Mouse (Mus musculus) CH12.LX (cell line): ENCODE data around the gene Grtp1. TPM values are rescaled to one million over a fixed set of nuclear protein-coding genes. Genes with fewer than 3 reads are reported as not detected.

Experiments
- DNase-seq: peaks from one replicate; pipeline ENCODE4 v3.0.0-alpha.2; 2013; ENCODE audit errors: extremely low read depth
- H3K27ac ChIP-seq: 2 replicates; pipeline ENCODE4 v1.5.1; 2012; ENCODE audit warnings: low read depth, mild to moderate bottlenecking, control low read depth, moderate library complexity; ENCODE audit not compliant: insufficient read depth
- H3K27me3 ChIP-seq: replicated peaks from 2 replicates; pipeline ENCODE3; 2012; ENCODE audit warnings: inconsistent platforms
- H3K36me3 ChIP-seq, 2 experiments: replicated peaks in 1 of 2; 2 replicates each; pipeline versions ENCODE3 to v1.6.1; 2012; ENCODE audit warnings: inconsistent platforms in 1 of 2, low read length in 1 of 2, mild to moderate bottlenecking in 1 of 2, mixed read lengths in 1 of 2, moderate library complexity in 1 of 2; ENCODE audit not compliant: control insufficient read depth in 1 of 2, insufficient read depth in 1 of 2
- H3K4me1 ChIP-seq, 2 experiments: 2 replicates each; pipeline ENCODE4 v1.6.1; 2012; ENCODE audit warnings: inconsistent platforms in 1 of 2, moderate library complexity in 1 of 2; ENCODE audit not compliant: insufficient read depth in 2 of 2, control insufficient read depth in 1 of 2
- H3K4me2 ChIP-seq: 2 replicates; pipeline ENCODE4 v1.6.1; 2012; ENCODE audit warnings: low read depth, mild to moderate bottlenecking, control low read depth; ENCODE audit not compliant: poor library complexity, insufficient read depth, severe bottlenecking
- H3K4me3 ChIP-seq, 3 experiments: fragments of 150-350 bp in 1 of 3; sonication (generic) in 1 of 3; replicated peaks in 1 of 3; 2 replicates each; pipeline versions ENCODE3 to v1.5.1; 2011 to 2012; ENCODE audit warnings: low read depth in 2 of 3, low read length in 2 of 3, mild to moderate bottlenecking in 2 of 3, moderate library complexity in 2 of 3, control low read depth in 1 of 3, improper control_type of control experiment in 1 of 3, inconsistent platforms in 1 of 3, mixed read lengths in 1 of 3; ENCODE audit not compliant: poor library complexity in 1 of 3
- H3K79me2 ChIP-seq: replicated peaks from 2 replicates; pipeline ENCODE4 v1.6.1; 2012; ENCODE audit warnings: mild to moderate bottlenecking, moderate library complexity; ENCODE audit not compliant: control insufficient read depth, poor library complexity, insufficient read depth, severe bottlenecking; ENCODE audit errors: extremely low read depth
- H3K9ac ChIP-seq: 2 replicates; pipeline ENCODE4 v1.6.1; 2012; ENCODE audit warnings: low read depth, mild to moderate bottlenecking, control low read depth, moderate library complexity; ENCODE audit not compliant: insufficient read depth
- H3K9me3 ChIP-seq: replicated peaks from 2 replicates; pipeline ENCODE3; 2012; ENCODE audit warnings: low read length, inconsistent platforms, mixed read lengths
- BHLHE40 ChIP-seq: IDR thresholded peaks from 2 replicates; pipeline ENCODE4 v1.6.1; 2011; ENCODE audit warnings: mild to moderate bottlenecking, low read depth, low read length, improper control_type of control experiment
- CHD1 ChIP-seq: IDR thresholded peaks from 2 replicates; pipeline ENCODE4 v1.6.1; 2012; ENCODE audit warnings: low read depth, low read length, improper control_type of control experiment, inconsistent platforms
- CTCF ChIP-seq, 2 experiments: IDR thresholded peaks in 1 of 2; conservative IDR thresholded peaks in 1 of 2; 2 replicates each; pipeline ENCODE4 v1.5.1; 2011 to 2012; ENCODE audit warnings: low read depth in 2 of 2, low read length in 2 of 2, improper control_type of control experiment in 1 of 2, inconsistent platforms in 1 of 2, mild to moderate bottlenecking in 1 of 2, moderate library complexity in 1 of 2
- E2F4 ChIP-seq: IDR thresholded peaks from 2 replicates; pipeline ENCODE4 v1.6.1; 2011; ENCODE audit warnings: low read depth, low read length, improper control_type of control experiment; ENCODE audit not compliant: insufficient replicate concordance
- EP300 ChIP-seq: IDR thresholded peaks from 2 replicates; pipeline ENCODE4 v1.6.1; 2011; ENCODE audit warnings: low read length, improper control_type of control experiment
- GABPA ChIP-seq: IDR thresholded peaks from 2 replicates; pipeline ENCODE4 v1.6.1; 2012; ENCODE audit warnings: low read depth, low read length, improper control_type of control experiment, inconsistent platforms; ENCODE audit not compliant: insufficient replicate concordance
- HCFC1 ChIP-seq: IDR thresholded peaks from 2 replicates; pipeline ENCODE4 v1.6.1; 2012; ENCODE audit warnings: low read depth, mild to moderate bottlenecking, inconsistent platforms, low read length, improper control_type of control experiment
- IRF4 ChIP-seq: IDR thresholded peaks from 2 replicates; pipeline ENCODE4 v1.6.1; 2014; ENCODE audit warnings: low read depth, mild to moderate bottlenecking, inconsistent platforms, low read length, improper control_type of control experiment
- MAZ ChIP-seq: IDR thresholded peaks from 2 replicates; pipeline ENCODE4 v1.6.1; 2012; ENCODE audit warnings: low read depth, mild to moderate bottlenecking, inconsistent platforms, low read length, improper control_type of control experiment, moderate library complexity
- MEF2A ChIP-seq: IDR thresholded peaks from 2 replicates; pipeline ENCODE4 v1.6.1; 2014; ENCODE audit warnings: low read depth, mild to moderate bottlenecking, inconsistent platforms, low read length, improper control_type of control experiment, borderline replicate concordance
- MYC ChIP-seq: IDR thresholded peaks from 2 replicates; pipeline ENCODE4 v1.6.1; 2011; ENCODE audit warnings: low read depth, mild to moderate bottlenecking, improper control_type of control experiment, low read length
- NELFE ChIP-seq: IDR thresholded peaks from 2 replicates; pipeline ENCODE4 v1.6.1; 2011; ENCODE audit warnings: low read depth, low read length, improper control_type of control experiment
- NRF1 ChIP-seq: IDR thresholded peaks from 2 replicates; pipeline ENCODE4 v1.6.1; 2014; ENCODE audit warnings: low read depth, mild to moderate bottlenecking, inconsistent platforms, low read length, improper control_type of control experiment, moderate library complexity
- POLR2AphosphoS2 ChIP-seq: IDR thresholded peaks from 2 replicates; pipeline ENCODE4 v1.6.1; 2011; ENCODE audit warnings: low read depth, low read length, improper control_type of control experiment
- RAD21 ChIP-seq: IDR thresholded peaks from 2 replicates; pipeline ENCODE4 v1.6.1; 2011; ENCODE audit warnings: low read depth, mild to moderate bottlenecking, low read length, improper control_type of control experiment, moderate library complexity
- SIN3A ChIP-seq: IDR thresholded peaks from 2 replicates; pipeline ENCODE4 v1.6.1; 2012; ENCODE audit warnings: low read length, improper control_type of control experiment, inconsistent platforms
- USF2 ChIP-seq: conservative IDR thresholded peaks from 2 replicates; pipeline ENCODE4 v1.6.1; 2011; ENCODE audit warnings: low read depth, low read length, improper control_type of control experiment
- ZMIZ1 ChIP-seq: IDR thresholded peaks from 2 replicates; pipeline ENCODE4 v1.6.1; 2012; ENCODE audit warnings: low read depth, mild to moderate bottlenecking, inconsistent platforms, low read length, improper control_type of control experiment
- ZNF384 ChIP-seq: IDR thresholded peaks from 2 replicates; pipeline ENCODE4 v1.6.1; 2012; ENCODE audit warnings: low read depth, low read length, improper control_type of control experiment, inconsistent platforms
- dilution Hi-C: fragments of 300-500 bp; cut with MboI; formaldehyde crosslinking; loops from 2 replicates; pipeline ENCODE4 v1.14.3; 2020; ENCODE audit warnings: low sequenced_read_pairs; ENCODE audit not compliant: extremely low pct_unique_long_range_greater_than_20kb, extremely low pct_ligation_motif_present
- in situ Hi-C: fragments of 300-500 bp; cut with MboI; formaldehyde crosslinking; loops from 3 replicates; pipeline ENCODE4 v1.14.3; 2019; ENCODE audit warnings: low sequenced_read_pairs, low pct_ligation_motif_present, low pct_unique_long_range_greater_than_20kb, mixed read lengths
- polyA plus RNA-seq: library from polyadenylated mRNA; unstranded; fragments of >175 nt; gene quantifications from 2 replicates; pipeline ENCODE4 v1.2.1, GENCODE M21; 2012; ENCODE audit warnings: low read depth; ENCODE audit not compliant: insufficient read length
- total RNA-seq, 2 experiments: library from RNA; depleted of rRNA; stranded (reverse); fragments of 300-350 nt in 1 of 2; fragments of >200 nt in 1 of 2; gene quantifications; 2 replicates each; pipeline ENCODE4 v1.2.3; 2012 to 2014

Grtp1 gene
- total and polyA plus RNA-seq, 3 experiments, result 0.04 to 0.13 TPM; not detected in 1

DNA sequence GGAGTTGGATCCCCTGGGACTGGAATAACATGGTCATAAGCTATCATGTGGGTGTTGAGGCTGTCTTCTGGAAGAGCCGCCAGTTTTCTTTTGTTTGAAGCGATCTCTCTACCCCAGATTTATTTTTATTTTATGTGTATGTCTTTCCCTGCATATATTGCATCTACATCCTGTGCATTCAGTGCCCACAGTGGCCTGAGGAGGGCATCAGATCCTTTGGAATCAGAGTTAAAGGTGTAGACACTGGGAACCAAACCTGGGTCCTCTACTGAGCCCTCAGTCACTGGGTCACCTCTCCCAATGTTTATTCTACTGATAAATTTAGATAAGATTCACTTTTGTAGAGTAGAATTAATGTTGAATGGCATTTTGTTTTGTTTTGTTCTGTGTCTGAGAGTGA is 51.1 kb downstream of the Grtp1 start:
- no peak for DNase-seq
- dilution Hi-C loops, result no loop called here
- Histone ChIP-seq H3K4me2 (no peak overlapping the region), H3K9ac (no peak overlapping the region), H3K36me3 (peaks cover 28 to 38% of the 10 kb centered on the region in 2 experiments), H3K27me3 (peaks cover 2% of the 10 kb centered on the region), H3K9me3 (no peaks in the 10 kb centered on the region), H3K79me2 (no peaks in the 10 kb centered on the region), H3K4me3 (no peak overlapping the region), H3K27ac (no peak overlapping the region), H3K4me1 (peaks cover 0 to under 1% of the 10 kb centered on the region in 2 experiments; a peak in 1 of 4 replicates)
- no peak for TF ChIP-seq POLR2AphosphoS2
- no peak for TF ChIP-seq CHD1
- peak; percentile 32 for TF ChIP-seq RAD21
- TF ChIP-seq EP300, result no peak
- TF ChIP-seq CTCF (conservative IDR thresholded peaks at IDR 0.05 in 1 of 2, IDR thresholded peaks at IDR 0.05 in 1 of 2; ENCODE audit: low read depth in 2 of 2, low read length in 2 of 2), result peak in 1 of 2 experiments; percentile 41; a peak in 2 of 4 replicates
- in situ Hi-C loops, result no loop called here

DNA sequence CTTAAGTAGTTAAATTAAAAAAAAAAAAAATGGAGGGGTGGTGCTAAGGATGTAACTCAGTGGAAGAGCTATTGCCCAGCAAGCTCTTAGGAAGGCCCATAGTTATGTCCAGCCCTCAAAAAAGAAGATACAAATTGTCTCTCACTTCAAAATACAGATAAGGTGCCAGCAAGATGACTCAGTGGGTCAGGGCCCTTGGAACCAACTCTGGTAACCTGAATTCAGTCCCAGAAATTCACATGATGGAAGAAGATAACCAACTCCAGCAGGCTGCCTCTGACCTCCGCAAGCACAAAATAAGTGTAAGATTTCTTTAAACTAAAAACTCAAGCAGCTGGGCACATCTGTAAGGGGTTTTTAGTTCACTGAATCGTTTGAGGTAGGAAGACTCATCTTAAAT is 51.9 kb downstream of the Grtp1 start:
- dilution Hi-C loops (no loop called here), in situ Hi-C loops (no loop called here)
- Histone ChIP-seq H3K36me3 (peaks cover 32 to 44% of the 10 kb centered on the region in 2 experiments), H3K4me2 (no peak overlapping the region), H3K79me2 (no peaks in the 10 kb centered on the region), H3K9ac (no peak overlapping the region), H3K4me3 (no peak overlapping the region), H3K27me3 (no peaks in the 10 kb centered on the region), H3K27ac (no peak overlapping the region), H3K4me1 (no peaks in the 10 kb centered on the region), H3K9me3 (no peaks in the 10 kb centered on the region)
- no peak for TF ChIP-seq GABPA
- no peak for TF ChIP-seq HCFC1
- TF ChIP-seq E2F4, result no peak
- no peak for TF ChIP-seq IRF4
- no peak for TF ChIP-seq ZNF384
- DNase-seq, result no peak

DNA sequence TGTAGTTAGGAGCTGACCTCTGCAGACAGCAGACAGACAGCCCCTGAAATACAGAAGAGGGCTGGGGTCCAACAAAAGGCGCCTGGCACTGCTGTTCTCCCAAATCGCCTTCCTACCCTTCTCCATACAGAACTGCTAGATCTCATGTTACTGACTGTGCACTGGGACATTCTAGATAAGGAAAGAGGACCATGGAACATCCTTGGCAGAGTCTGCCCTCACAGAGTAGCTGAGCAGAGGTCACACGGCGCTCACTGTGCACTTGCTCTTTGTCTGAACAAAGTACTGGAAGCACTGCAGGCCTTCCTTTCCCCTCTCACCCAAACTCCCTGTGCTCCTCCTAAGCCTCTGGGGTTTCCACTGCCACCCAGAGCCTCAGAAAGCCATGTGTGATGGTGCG is 58.7 kb downstream of the Grtp1 start:
- no peaks in the 10 kb centered on the region for H3K27me3 ChIP-seq
- no peaks in the 10 kb centered on the region for H3K9me3 ChIP-seq
- H3K36me3 ChIP-seq, result peaks cover 76 to 94% of the 10 kb centered on the region in 2 experiments
- dilution Hi-C loops, result no loop called here
- DNase-seq, result no peak
- in situ Hi-C loops, result no loop called here
- H3K4me3 ChIP-seq, result no peak overlapping the region
- H3K4me2 ChIP-seq, result no peak overlapping the region
- no peaks in the 10 kb centered on the region for H3K4me1 ChIP-seq
- H3K27ac ChIP-seq, result no peak overlapping the region
- H3K9ac ChIP-seq, result no peak overlapping the region
- TF ChIP-seq MEF2A (no peak), USF2 (no peak), ZMIZ1 (no peak), MAZ (no peak), MYC (no peak), NRF1 (no peak), ZNF384 (no peak), CHD1 (no peak), SIN3A (no peak), NELFE (no peak), BHLHE40 (no peak)
- no peaks in the 10 kb centered on the region for H3K79me2 ChIP-seq
